Mouse (Mus musculus) kidney, postnatal 0 days (tissue): ENCODE measurements around the gene Dnal1. TPM values are rescaled to one million over a fixed set of nuclear protein-coding genes. Genes with fewer than 3 reads are reported as not detected.
A peak's percentile ranks its signal among the peaks of the same experiment; 100 is the strongest.

Source experiments
- ATAC-seq: fragments of 200-750 bp; cut with Nextera tagmentation; replicated peaks from 2 replicates; pipeline ENCODE4 v1.8.0; 2017; ENCODE audit warnings: low read depth, moderate number of reproducible peaks, moderate TSS enrichment, moderate library complexity; ENCODE audit not compliant: low FRiP score
- DNase-seq: peaks from one replicate; pipeline ENCODE4 v3.0.0-alpha.2; 2016; ENCODE audit warnings: low spot score
- H3K27ac ChIP-seq: fragments of 300-500 bp; sonication (generic); 2 replicates; pipeline ENCODE4 v1.5.1; 2014; ENCODE audit warnings: mild to moderate bottlenecking
- H3K27me3 ChIP-seq: fragments of 300-500 bp; sonication (generic); 2 replicates; pipeline ENCODE4 v1.6.1; 2014; ENCODE audit warnings: low read length, mixed read lengths; ENCODE audit not compliant: insufficient read depth
- H3K36me3 ChIP-seq: fragments of 300-500 bp; sonication (generic); 2 replicates; pipeline ENCODE4 v1.6.1; 2014; ENCODE audit warnings: low read length, mixed read lengths; ENCODE audit not compliant: insufficient read depth
- H3K4me1 ChIP-seq: fragments of 300-500 bp; sonication (generic); replicated peaks from 2 replicates; pipeline ENCODE4 v1.6.1; 2014; ENCODE audit warnings: antibody characterized with exemption, low read length, mixed read lengths; ENCODE audit not compliant: insufficient read depth
- H3K4me2 ChIP-seq: fragments of 300-500 bp; sonication (generic); 2 replicates; pipeline ENCODE4 v1.6.1; 2014; ENCODE audit warnings: mild to moderate bottlenecking, low read length, moderate library complexity, mixed read lengths
- H3K4me3 ChIP-seq: fragments of 300-500 bp; sonication (generic); replicated peaks from 2 replicates; pipeline ENCODE4 v1.5.1; 2014; ENCODE audit warnings: low read depth, low read length
- H3K9ac ChIP-seq: fragments of 300-500 bp; sonication (generic); 2 replicates; pipeline ENCODE4 v1.6.1; 2014; ENCODE audit warnings: low read depth, low read length
- H3K9me3 ChIP-seq: fragments of 300-500 bp; sonication (generic); replicated peaks from 2 replicates; pipeline ENCODE4 v1.6.1; 2016; ENCODE audit warnings: low read length, inconsistent platforms, mixed read lengths
- CTCF ChIP-seq: IDR thresholded peaks from 2 replicates; pipeline ENCODE4 v1.5.1; 2016; ENCODE audit warnings: antibody characterized with exemption, low read depth, mild to moderate bottlenecking, moderate library complexity
- WGBS: fragments of 180-500 bp; shearing (Covaris S2); extraction: QIAGEN DNeasy Blood & Tissue Kit; methylation state at CpG from one replicate; pipeline ENCODE4 v1.1.7; 2014; 5-methylcytosine and 5-hydroxymethylcytosine counted together
- polyA plus RNA-seq: library from polyadenylated mRNA; unstranded; fragments of >200 nt; fragmentation: Nextera tagmentation; extraction: Ambion mirVana; gene quantifications from 2 replicates; pipeline ENCODE4 v1.2.1, GENCODE M21; 2015

Gene Dnal1
- polyA plus RNA-seq, 1 experiment from 2014 or later = 3.4 TPM

- DNase-seq (no peak), ATAC-seq (no peak)
- no peak overlapping the region for H3K4me2 ChIP-seq
- 57% methylated on average over 5 of the region's 5 CpGs for WGBS
- H3K9me3 ChIP-seq = no peaks in the 10 kb centered on the region
- no peak overlapping the region for H3K4me3 ChIP-seq
- no peak for TF ChIP-seq CTCF
- H3K27me3 ChIP-seq = no peaks in the 10 kb centered on the region
- peaks cover 47% of the 10 kb centered on the region for H3K4me1 ChIP-seq
- 0 out of 2 replicates have a peak overlapping the region, but pooled peaks have one; percentile 34 for H3K27ac ChIP-seq
- H3K9ac ChIP-seq = no peak overlapping the region
- H3K36me3 ChIP-seq = no peaks in the 10 kb centered on the region
Observed at GRCm38 (mm10) chr12:84186950-84187349, 72.8 kb downstream of the Dnal1 start.

GRCm38 (mm10) chr12:84187752-84188601, 73.8 kb downstream of the Dnal1 start:
- Histone ChIP-seq H3K4me3 (no peak overlapping the region), H3K4me1 (peaks cover 53% of the 10 kb centered on the region), H3K27me3 (no peaks in the 10 kb centered on the region), H3K27ac (peak overlapping the region; percentile 42), H3K9ac (no peak overlapping the region), H3K4me2 (no peak overlapping the region), H3K36me3 (no peaks in the 10 kb centered on the region), H3K9me3 (no peaks in the 10 kb centered on the region)
- TF ChIP-seq CTCF = no peak
- DNase-seq (no peak), ATAC-seq (no peak)
- 57% methylated on average over 15 of the region's 15 CpGs for WGBS

GRCm38 (mm10) chr12:84188881-84189444, 74.8 kb downstream of the Dnal1 start:
- peaks cover 53% of the 10 kb centered on the region for H3K4me1 ChIP-seq
- H3K27ac ChIP-seq = peak overlapping the region; percentile 5; the same call in 1 of the 2 replicates
- no peaks in the 10 kb centered on the region for H3K27me3 ChIP-seq
- no peak for DNase-seq
- H3K9ac ChIP-seq = no peak overlapping the region
- no peak overlapping the region for H3K4me3 ChIP-seq
- TF ChIP-seq CTCF = no peak
- H3K4me2 ChIP-seq = no peak overlapping the region
- no peaks in the 10 kb centered on the region for H3K36me3 ChIP-seq
- no peak for ATAC-seq
- WGBS = 69% methylated on average over 13 of the region's 14 CpGs
- no peaks in the 10 kb centered on the region for H3K9me3 ChIP-seq

DNA sequence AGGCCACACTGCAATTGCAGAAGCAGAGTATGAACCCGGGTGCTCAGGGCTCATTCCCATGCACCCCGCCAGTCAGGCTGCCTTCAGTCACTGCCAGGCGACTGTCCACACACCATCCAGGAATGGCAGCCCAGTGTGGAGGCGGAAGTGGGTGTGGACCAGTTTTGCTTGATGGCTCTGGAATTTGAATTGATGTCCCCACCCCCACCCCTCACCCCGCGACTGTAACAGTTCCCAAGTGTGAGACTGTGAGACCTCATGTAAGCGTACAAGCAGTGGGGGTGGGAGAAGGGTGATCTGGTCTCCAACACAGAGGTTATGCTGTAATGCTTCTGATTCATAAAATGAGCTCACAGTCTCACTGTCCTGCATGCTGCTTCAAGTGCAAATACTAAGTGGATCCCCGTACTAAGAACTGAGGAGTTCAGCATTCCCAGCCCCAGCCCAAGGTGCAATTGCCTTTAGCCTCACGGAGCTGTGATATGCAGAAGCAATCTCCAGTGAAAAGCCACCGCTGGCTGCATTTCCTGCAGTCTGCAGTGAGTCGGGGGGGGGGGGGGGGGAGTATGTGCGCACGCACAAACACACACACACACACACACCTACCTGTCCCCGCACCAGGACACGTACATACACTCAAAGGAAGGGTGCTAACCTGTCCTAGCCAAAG, 76.1 kb downstream of the Dnal1 start:
- Histone ChIP-seq H3K4me1 (peaks cover 59% of the 10 kb centered on the region), H3K27ac (no peak overlapping the region), H3K9me3 (no peaks in the 10 kb centered on the region), H3K4me3 (no peak overlapping the region), H3K36me3 (no peaks in the 10 kb centered on the region), H3K27me3 (no peaks in the 10 kb centered on the region), H3K4me2 (peak overlapping the region; percentile 29), H3K9ac (no peak overlapping the region)
- DNase-seq = peak; percentile 52
- no peak for TF ChIP-seq CTCF
- ATAC-seq = no peak
- 27% methylated on average over 15 of the region's 15 CpGs for WGBS

- Histone ChIP-seq H3K9ac (no peak overlapping the region), H3K27ac (no peak overlapping the region), H3K4me2 (peak overlapping the region; percentile 99; the same call in 1 of the 2 replicates), H3K4me3 (no peak overlapping the region), H3K9me3 (no peaks in the 10 kb centered on the region), H3K36me3 (no peaks in the 10 kb centered on the region), H3K4me1 (peaks cover 59% of the 10 kb centered on the region), H3K27me3 (no peaks in the 10 kb centered on the region)
- 63% methylated on average over 7 of the region's 7 CpGs for WGBS
- ATAC-seq (no peak), DNase-seq (no peak)
- no peak for TF ChIP-seq CTCF
Observed at GRCm38 (mm10) chr12:84191190-84191589, 77.0 kb downstream of the Dnal1 start.

GRCm38 (mm10) chr12:84191770-84192169, 77.6 kb downstream of the Dnal1 start:
- Histone ChIP-seq H3K4me3 (peak overlapping the region; percentile 64; the same call in 1 of the 2 replicates), H3K27me3 (no peaks in the 10 kb centered on the region), H3K27ac (no peak overlapping the region), H3K36me3 (no peaks in the 10 kb centered on the region), H3K4me1 (peaks cover 59% of the 10 kb centered on the region), H3K9ac (peak overlapping the region; percentile 96; the same call in 1 of the 2 replicates), H3K9me3 (no peaks in the 10 kb centered on the region), H3K4me2 (peak overlapping the region; percentile 99)
- ATAC-seq (no peak), DNase-seq (no peak)
- WGBS = 31% methylated on average over 5 of the region's 5 CpGs
- TF ChIP-seq CTCF = no peak
